Mouse (Mus musculus) limb, embryonic 15.5 days (tissue): ENCODE results near the gene Abcg5. TPM values are rescaled to one million over a fixed set of nuclear protein-coding genes. Genes with fewer than 3 reads are reported as not detected.
A peak's percentile ranks its signal among the peaks of the same experiment; 100 is the strongest.

ENCODE experiments used
- ATAC-seq: fragments of 200-750 bp; cut with Nextera tagmentation; 2 replicates; pipeline ENCODE4 v1.8.0; 2017; ENCODE audit warnings: low read depth, moderate TSS enrichment; ENCODE audit not compliant: insufficient number of reproducible peaks, low FRiP score, low TSS enrichment
- H3K27ac ChIP-seq: fragments of 300-500 bp; sonication (generic); 2 replicates; pipeline ENCODE4 v1.5.1; 2015; ENCODE audit warnings: moderate library complexity, mild to moderate bottlenecking, inconsistent platforms
- H3K27me3 ChIP-seq: fragments of 300-500 bp; sonication (generic); 2 replicates; pipeline ENCODE4 v1.6.1; 2015; ENCODE audit warnings: inconsistent platforms
- H3K36me3 ChIP-seq: fragments of 300-500 bp; sonication (generic); 2 replicates; pipeline ENCODE4 v1.6.1; 2015; ENCODE audit warnings: inconsistent platforms
- H3K4me1 ChIP-seq: fragments of 300-500 bp; sonication (generic); 2 replicates; pipeline ENCODE4 v1.6.1; 2015; ENCODE audit warnings: inconsistent platforms
- H3K4me2 ChIP-seq: fragments of 300-500 bp; sonication (generic); 2 replicates; pipeline ENCODE4 v1.6.1; 2015; ENCODE audit warnings: mild to moderate bottlenecking, inconsistent platforms
- H3K4me3 ChIP-seq: fragments of 300-500 bp; sonication (generic); 2 replicates; pipeline ENCODE4 v1.5.1; 2015; ENCODE audit warnings: mild to moderate bottlenecking, inconsistent platforms
- H3K9ac ChIP-seq: fragments of 300-500 bp; sonication (generic); 2 replicates; pipeline ENCODE4 v1.6.1; 2015; ENCODE audit warnings: inconsistent platforms
- H3K9me3 ChIP-seq: fragments of 300-500 bp; sonication (generic); 2 replicates; pipeline ENCODE4 v1.6.1; 2016; ENCODE audit warnings: inconsistent platforms
- WGBS: fragments of 180-500 bp; shearing (Covaris S2); methylation state at CpG from one replicate; pipeline ENCODE4 v1.1.7; 2015; 5-methylcytosine and 5-hydroxymethylcytosine counted together
- polyA plus RNA-seq: library from polyadenylated mRNA; unstranded; fragments of >200 nt; fragmentation: Nextera tagmentation; extraction: Ambion mirVana; gene quantifications from 2 replicates; pipeline ENCODE4 v1.2.1, GENCODE M21; 2015

The Abcg5 gene
- polyA plus RNA-seq, 1 experiment from 2014 or later, result 1.8 TPM

DNA sequence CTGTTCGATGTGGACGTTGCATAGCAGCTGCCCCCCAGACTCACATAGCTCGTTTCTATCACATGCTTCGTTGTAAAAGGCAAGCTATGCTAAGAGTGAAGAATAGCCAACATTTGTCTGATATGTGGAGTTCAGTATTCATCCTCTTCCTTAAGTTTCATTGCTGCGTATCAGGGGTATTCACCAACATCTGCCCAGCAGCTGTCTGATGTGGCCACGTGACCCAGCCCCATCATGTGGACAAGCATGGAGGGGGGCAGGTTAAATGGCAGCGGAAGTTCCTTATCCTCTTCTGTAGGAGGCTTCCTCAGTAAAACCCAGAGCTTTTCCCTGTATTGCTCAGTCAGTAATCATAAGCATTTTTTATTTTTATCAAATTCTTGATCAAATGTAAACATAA is 25.0 kb downstream of the Abcg5 start:
- WGBS, result 54% methylated on average over 7 of the region's 7 CpGs
- Histone ChIP-seq H3K4me3 (no peak overlapping the region), H3K27ac (0 out of 2 replicates have a peak overlapping the region, but pooled peaks have one; percentile 12), H3K9me3 (no peaks in the 10 kb centered on the region), H3K36me3 (peaks cover 8% of the 10 kb centered on the region; the same call in 1 of the 2 replicates), H3K9ac (no peak overlapping the region), H3K27me3 (no peaks in the 10 kb centered on the region), H3K4me1 (peaks cover 5% of the 10 kb centered on the region; the same call in 1 of the 2 replicates), H3K4me2 (no peak overlapping the region)
- no peak for ATAC-seq

DNA sequence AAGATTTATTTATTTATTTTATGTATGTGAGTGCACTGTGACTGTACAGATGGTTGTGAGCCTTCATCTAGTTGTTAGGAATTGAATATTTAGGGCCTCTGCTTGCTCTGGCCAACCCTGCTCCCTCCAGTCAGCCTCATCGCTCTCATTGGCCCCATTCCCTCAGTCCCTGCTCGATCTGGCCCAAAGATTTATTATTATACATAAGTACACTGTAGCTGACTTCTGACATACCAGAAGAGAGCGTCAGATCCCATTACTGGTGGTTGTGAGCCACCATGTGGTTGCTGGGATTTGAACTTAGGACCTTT is 25.4 kb downstream of the Abcg5 start:
- Histone ChIP-seq H3K27me3 (no peaks in the 10 kb centered on the region), H3K36me3 (peaks cover 8% of the 10 kb centered on the region; the same call in 1 of the 2 replicates), H3K9me3 (no peaks in the 10 kb centered on the region), H3K9ac (no peak overlapping the region), H3K27ac (0 out of 2 replicates have a peak overlapping the region, but pooled peaks have one; percentile 12), H3K4me1 (peaks cover 5% of the 10 kb centered on the region; the same call in 1 of the 2 replicates), H3K4me3 (no peak overlapping the region), H3K4me2 (no peak overlapping the region)
- WGBS, result 51% methylated on average over 3 of the region's 3 CpGs
- no peak for ATAC-seq

DNA sequence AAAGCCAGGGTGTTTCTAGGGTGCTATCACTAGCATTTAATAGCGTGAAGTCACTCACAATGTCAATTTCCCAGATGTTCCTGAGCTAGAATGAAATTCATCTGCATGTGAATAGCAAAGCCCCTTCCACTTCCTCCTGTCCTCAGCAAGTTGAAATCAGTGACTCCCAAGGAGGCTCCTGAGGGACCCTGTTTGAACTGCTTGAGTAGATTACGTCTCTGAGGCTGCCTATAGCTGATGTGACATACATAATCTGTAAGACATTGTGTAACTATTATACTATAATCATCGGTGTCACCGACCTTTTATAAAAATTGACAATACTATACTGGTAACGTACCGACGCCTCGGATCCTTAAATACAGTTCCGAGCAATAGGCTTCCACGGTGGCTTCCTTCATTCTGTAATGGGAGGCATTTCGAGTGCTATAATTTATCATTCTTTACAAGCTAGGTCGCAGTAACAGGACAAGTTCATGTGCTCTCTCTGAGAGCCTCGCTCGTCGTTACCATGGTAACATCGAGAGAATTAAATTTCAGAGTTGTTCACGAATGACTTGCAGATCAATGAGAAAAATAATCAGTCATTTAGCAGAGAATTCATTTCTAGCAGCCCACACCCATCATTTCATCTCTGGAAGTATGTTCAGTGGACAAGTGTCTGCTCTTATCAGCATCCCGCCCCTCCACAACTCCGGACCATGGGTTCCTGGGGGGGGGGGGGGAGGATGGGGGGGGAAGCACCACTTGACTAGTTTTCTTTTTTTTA is 26.0 kb downstream of the Abcg5 start:
- ATAC-seq, result no peak
- Histone ChIP-seq H3K4me1 (peaks cover 5% of the 10 kb centered on the region; the same call in 1 of the 2 replicates), H3K4me3 (no peak overlapping the region), H3K4me2 (no peak overlapping the region), H3K36me3 (peaks cover 8% of the 10 kb centered on the region; the same call in 1 of the 2 replicates), H3K27ac (no peak overlapping the region), H3K9me3 (no peaks in the 10 kb centered on the region), H3K9ac (no peak overlapping the region), H3K27me3 (no peaks in the 10 kb centered on the region)
- WGBS, result 75% methylated on average over 19 of the region's 19 CpGs

DNA sequence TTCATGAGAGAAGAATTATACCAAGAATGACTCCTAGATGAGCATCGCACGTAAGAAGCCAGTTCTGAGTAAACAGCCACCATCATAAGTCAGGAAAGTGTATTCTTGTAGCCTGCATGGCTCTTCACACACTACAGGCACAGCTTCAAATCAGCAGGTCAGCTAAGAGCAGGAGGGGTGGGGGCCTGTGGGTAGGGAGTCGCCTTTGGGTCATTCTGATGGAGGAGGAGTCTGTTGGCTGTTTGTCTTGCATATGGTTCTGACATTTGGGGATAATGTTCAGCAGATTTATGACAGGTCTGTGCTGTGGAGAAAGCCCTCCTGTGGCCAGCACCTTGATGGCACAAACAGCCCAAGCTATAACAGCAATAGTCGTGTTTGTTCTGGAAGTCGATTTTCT is 26.6 kb downstream of the Abcg5 start:
- no peak for ATAC-seq
- Histone ChIP-seq H3K27ac (no peak overlapping the region), H3K36me3 (peaks cover 8% of the 10 kb centered on the region; the same call in 1 of the 2 replicates), H3K9me3 (no peaks in the 10 kb centered on the region), H3K4me1 (peaks cover 5% of the 10 kb centered on the region; the same call in 1 of the 2 replicates), H3K4me2 (no peak overlapping the region), H3K9ac (no peak overlapping the region), H3K4me3 (no peak overlapping the region), H3K27me3 (no peaks in the 10 kb centered on the region)
- 78% methylated on average over 5 of the region's 5 CpGs for WGBS

- Histone ChIP-seq H3K9ac (no peak overlapping the region), H3K4me1 (peaks cover 5% of the 10 kb centered on the region; the same call in 1 of the 2 replicates), H3K4me3 (no peak overlapping the region), H3K4me2 (no peak overlapping the region), H3K36me3 (peaks cover 8% of the 10 kb centered on the region; the same call in 1 of the 2 replicates), H3K27ac (no peak overlapping the region), H3K9me3 (no peaks in the 10 kb centered on the region), H3K27me3 (no peaks in the 10 kb centered on the region)
- no peak for ATAC-seq
- WGBS, result 87% methylated on average over 9 of the region's 9 CpGs
Observed at GRCm38 (mm10) chr17:84653544-84653943, 29.3 kb downstream of the Abcg5 start.

- WGBS, result 83% methylated on average over 9 of the region's 9 CpGs
- no peak overlapping the region for H3K9ac ChIP-seq
- H3K27ac ChIP-seq, result no peak overlapping the region
- no peaks in the 10 kb centered on the region for H3K9me3 ChIP-seq
- ATAC-seq, result no peak
- no peak overlapping the region for H3K4me3 ChIP-seq
- no peak overlapping the region for H3K4me2 ChIP-seq
- peaks cover 8% of the 10 kb centered on the region; the same call in 1 of the 2 replicates for H3K36me3 ChIP-seq
- H3K4me1 ChIP-seq, result peaks cover 3% of the 10 kb centered on the region
- H3K27me3 ChIP-seq, result no peaks in the 10 kb centered on the region
Observed at GRCm38 (mm10) chr17:84650302-84651017, 32.4 kb downstream of the Abcg5 start.

- ATAC-seq, result no peak
- no peak overlapping the region for H3K9ac ChIP-seq
- H3K9me3 ChIP-seq, result no peaks in the 10 kb centered on the region
- no peaks in the 10 kb centered on the region for H3K36me3 ChIP-seq
- no peak overlapping the region for H3K4me3 ChIP-seq
- H3K27ac ChIP-seq, result no peak overlapping the region
- H3K4me2 ChIP-seq, result no peak overlapping the region
- H3K4me1 ChIP-seq, result peaks cover 7% of the 10 kb centered on the region
- H3K27me3 ChIP-seq, result no peaks in the 10 kb centered on the region
- 93% methylated on average over 4 of the region's 4 CpGs for WGBS
Observed at GRCm38 (mm10) chr17:84647630-84648029, 35.2 kb downstream of the Abcg5 start.

- ATAC-seq, result no peak
- H3K9me3 ChIP-seq, result no peaks in the 10 kb centered on the region
- 50% methylated on average over 2 of the region's 2 CpGs for WGBS
- peaks cover 9% of the 10 kb centered on the region for H3K4me1 ChIP-seq
- no peak overlapping the region for H3K4me3 ChIP-seq
- H3K4me2 ChIP-seq, result no peak overlapping the region
- H3K36me3 ChIP-seq, result no peaks in the 10 kb centered on the region
- H3K27ac ChIP-seq, result no peak overlapping the region
- H3K9ac ChIP-seq, result no peak overlapping the region
- no peaks in the 10 kb centered on the region for H3K27me3 ChIP-seq
Observed at GRCm38 (mm10) chr17:84646477-84646876, 36.3 kb downstream of the Abcg5 start.

DNA sequence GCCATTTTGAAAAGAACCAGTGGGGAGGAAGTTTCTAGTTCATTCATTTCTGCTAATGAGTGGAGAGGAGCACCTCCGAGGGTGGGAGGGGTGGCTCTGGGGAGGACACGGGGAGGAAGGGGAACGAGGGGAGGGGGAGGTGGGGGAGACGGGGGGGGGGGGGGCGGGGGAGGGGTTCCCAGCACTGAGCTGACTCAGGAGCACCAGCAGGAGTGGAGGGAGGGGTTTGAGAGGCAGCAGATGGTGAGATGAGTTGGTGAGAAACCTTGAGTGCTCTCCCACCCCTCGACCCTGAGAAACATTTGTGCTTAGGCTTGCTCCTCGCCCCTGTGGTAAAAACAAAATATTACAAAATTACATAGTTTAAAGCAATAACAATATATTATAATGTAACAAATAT is 36.9 kb downstream of the Abcg5 start:
- ATAC-seq, result no peak
- Histone ChIP-seq H3K4me3 (no peak overlapping the region), H3K9me3 (no peaks in the 10 kb centered on the region), H3K27ac (no peak overlapping the region), H3K4me2 (no peak overlapping the region), H3K4me1 (peaks cover 9% of the 10 kb centered on the region), H3K27me3 (no peaks in the 10 kb centered on the region), H3K9ac (no peak overlapping the region), H3K36me3 (no peaks in the 10 kb centered on the region)
- WGBS, result 18% methylated on average over 4 of the region's 7 CpGs

GRCm38 (mm10) chr17:84645119-84645518 is 37.7 kb downstream of the Abcg5 start:
- no peak overlapping the region for H3K4me3 ChIP-seq
- 33% methylated on average over 9 of the region's 9 CpGs for WGBS
- no peaks in the 10 kb centered on the region for H3K27me3 ChIP-seq
- no peak overlapping the region for H3K4me2 ChIP-seq
- H3K4me1 ChIP-seq, result peaks cover 9% of the 10 kb centered on the region
- no peak overlapping the region for H3K27ac ChIP-seq
- H3K36me3 ChIP-seq, result no peaks in the 10 kb centered on the region
- no peak overlapping the region for H3K9ac ChIP-seq
- no peak for ATAC-seq
- H3K9me3 ChIP-seq, result no peaks in the 10 kb centered on the region

DNA sequence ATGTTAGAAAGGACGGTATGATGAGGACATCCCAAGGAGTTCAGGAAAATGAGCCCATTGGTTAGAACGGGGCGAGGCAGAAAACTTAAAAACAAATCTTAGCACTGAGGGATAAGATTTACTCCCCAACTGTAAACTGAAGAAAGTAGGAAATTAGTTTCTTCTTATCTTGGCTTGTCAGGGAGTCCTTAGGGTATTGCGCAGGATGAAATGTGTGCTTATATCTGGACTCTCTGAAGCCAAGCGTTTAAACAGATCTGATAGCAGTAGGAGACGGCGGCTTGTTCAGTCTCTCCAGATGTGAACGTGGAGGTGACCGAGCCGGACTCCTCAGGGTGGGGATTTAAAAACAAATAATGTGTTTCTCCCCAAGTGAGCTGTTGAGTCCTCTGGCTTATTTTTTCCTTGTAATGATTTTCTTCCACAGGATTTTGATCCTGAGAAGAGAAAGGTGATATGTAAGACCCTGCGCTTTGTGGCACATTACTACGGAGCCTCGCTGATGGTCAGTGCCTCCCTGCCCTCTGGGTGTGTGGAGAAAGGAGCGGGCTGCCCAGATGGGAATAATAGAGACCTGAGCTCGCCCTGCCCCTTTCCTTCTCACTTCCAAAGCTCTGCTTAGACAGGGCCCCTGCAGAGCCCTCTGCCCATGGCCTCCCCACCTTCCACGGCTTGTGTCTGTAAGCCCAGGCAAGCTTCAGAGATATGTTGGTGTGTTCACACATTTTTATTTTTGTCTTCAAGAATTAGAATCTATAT is 38.3 kb downstream of the Abcg5 start:
- no peak overlapping the region for H3K9ac ChIP-seq
- WGBS, result 54% methylated on average over 16 of the region's 16 CpGs
- no peak for ATAC-seq

More for the DNA sequence above, 38.3 kb downstream of the Abcg5 start:
- Histone ChIP-seq H3K27me3 (no peaks in the 10 kb centered on the region), H3K4me3 (no peak overlapping the region), H3K36me3 (no peaks in the 10 kb centered on the region), H3K4me1 (peaks cover 9% of the 10 kb centered on the region), H3K27ac (no peak overlapping the region), H3K4me2 (no peak overlapping the region), H3K9me3 (no peaks in the 10 kb centered on the region)
